Mouse (Mus musculus) G1E (cell line): ENCODE results near the gene Coch.

Experiments used
- CTCF ChIP-seq: IDR thresholded peaks from 2 replicates; pipeline ENCODE4 v1.5.1; 2012; ENCODE audit warnings: low read depth, low read length, inconsistent platforms, mixed read lengths
- GATA1 ChIP-seq: IDR thresholded peaks from 2 replicates; pipeline ENCODE4 v1.6.1; 2012; ENCODE audit warnings: borderline replicate concordance, low read length, inconsistent platforms, mixed read lengths
- GATA2 ChIP-seq: IDR thresholded peaks from 2 replicates; pipeline ENCODE4 v1.6.1; 2012; ENCODE audit warnings: low read depth, low read length, inconsistent platforms, borderline replicate concordance
- POLR2AphosphoS5 ChIP-seq: IDR thresholded peaks from 2 replicates; pipeline ENCODE4 v1.6.1; 2012; ENCODE audit warnings: low read depth, low read length, inconsistent platforms; ENCODE audit not compliant: insufficient replicate concordance
- TAL1 ChIP-seq: conservative IDR thresholded peaks from 2 replicates; pipeline ENCODE4 v1.6.1; 2012; ENCODE audit warnings: low read depth, low read length, inconsistent platforms, mixed read lengths

DNA sequence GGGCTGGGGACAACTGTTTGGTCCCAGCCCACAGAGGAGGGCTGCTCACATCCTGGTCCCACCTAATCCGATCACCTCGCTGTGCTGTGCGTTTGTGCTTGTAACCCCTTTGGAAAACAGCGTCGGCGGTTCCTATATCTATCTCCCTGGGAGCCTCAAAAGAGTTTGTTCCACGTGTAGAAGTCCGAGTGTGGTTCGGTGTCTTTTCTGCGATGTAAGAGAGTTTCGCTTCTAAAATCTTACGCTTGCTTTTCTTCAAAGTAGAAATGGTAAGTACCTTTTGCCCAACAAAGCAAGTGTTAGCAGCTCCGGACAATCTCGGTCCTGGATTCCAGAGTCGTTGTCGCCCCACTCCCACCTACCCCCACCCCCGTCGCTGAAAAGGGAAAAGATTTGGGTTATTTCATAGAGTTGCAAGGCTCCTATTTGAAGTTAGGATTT, 909 bp downstream of the Coch start:
- no peak for TF ChIP-seq CTCF
- no peak for TF ChIP-seq GATA1
- no peak for TF ChIP-seq TAL1
- TF ChIP-seq POLR2AphosphoS5: no peak
- TF ChIP-seq GATA2: no peak
